Mouse (Mus musculus): ENCODE results near the gene Atp9a. TPM values are rescaled to one million over a fixed set of nuclear protein-coding genes. Genes with fewer than 3 reads are reported as not detected.

Gene Atp9a
- polyA plus RNA-seq, 1 experiment: not detected

- Histone ChIP-seq H3K27ac (ENCODE audit: insufficient read depth, low read depth, low read length) (no peak overlapping the region), H3K4me3 (ENCODE audit: insufficient read depth, low read depth, low read length) (no peak overlapping the region), H3K4me1 (ENCODE audit: control insufficient read depth, insufficient read depth, low read length) (peaks cover 27% of the 10 kb centered on the region)
- TF ChIP-seq CTCF (IDR thresholded peaks at IDR 0.05; ENCODE audit: insufficient read depth, low read depth, low read length) (no peak), POLR2A (IDR thresholded peaks at IDR 0.05; ENCODE audit: insufficient read depth, low read depth, low read length) (no peak)
- 56% methylated on average over 6 of the region's 6 CpGs for WGBS
Observed at GRCm38 (mm10) chr2:168726007-168726406, 16.2 kb downstream of the Atp9a start.

DNA sequence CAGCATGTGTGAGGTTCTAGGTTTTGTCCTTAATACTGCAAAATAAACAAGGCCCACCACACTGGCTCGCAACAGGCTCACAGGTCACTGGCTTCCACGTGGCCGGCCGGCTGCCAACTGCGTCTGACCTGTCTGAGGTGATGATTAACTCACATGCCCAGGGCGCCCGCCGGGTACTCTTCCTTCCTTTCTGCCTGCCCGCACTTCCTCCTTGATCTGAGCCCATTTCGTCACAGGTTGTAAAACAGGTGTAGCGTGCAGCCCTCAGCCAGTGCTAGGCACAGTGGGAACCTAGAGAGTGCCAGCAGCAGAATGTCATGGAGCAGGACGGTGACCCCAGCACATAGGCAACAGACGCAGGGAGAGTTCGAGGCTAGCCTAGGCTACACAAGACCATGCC is 20.9 kb downstream of the Atp9a start:
- TF ChIP-seq POLR2A (IDR thresholded peaks at IDR 0.05; ENCODE audit: insufficient read depth, low read depth, low read length) (no peak), CTCF (IDR thresholded peaks at IDR 0.05; ENCODE audit: insufficient read depth, low read depth, low read length) (no peak)
- no peak overlapping the region for H3K27ac ChIP-seq (ENCODE audit: insufficient read depth, low read depth, low read length)
- H3K4me3 ChIP-seq (ENCODE audit: insufficient read depth, low read depth, low read length): no peak overlapping the region
- 94% methylated on average over 14 of the region's 14 CpGs for WGBS
- peaks cover 16% of the 10 kb centered on the region for H3K4me1 ChIP-seq (ENCODE audit: control insufficient read depth, insufficient read depth, low read length)

- Histone ChIP-seq H3K27ac (ENCODE audit: insufficient read depth, low read depth, low read length) (no peak overlapping the region), H3K4me1 (ENCODE audit: control insufficient read depth, insufficient read depth, low read length) (peaks cover 10% of the 10 kb centered on the region), H3K4me3 (ENCODE audit: insufficient read depth, low read depth, low read length) (no peak overlapping the region)
- TF ChIP-seq CTCF (IDR thresholded peaks at IDR 0.05; ENCODE audit: insufficient read depth, low read depth, low read length): no peak
- TF ChIP-seq POLR2A (IDR thresholded peaks at IDR 0.05; ENCODE audit: insufficient read depth, low read depth, low read length): no peak
- 85% methylated on average over 4 of the region's 4 CpGs for WGBS
Observed at GRCm38 (mm10) chr2:168719742-168720141, 22.5 kb downstream of the Atp9a start.

DNA sequence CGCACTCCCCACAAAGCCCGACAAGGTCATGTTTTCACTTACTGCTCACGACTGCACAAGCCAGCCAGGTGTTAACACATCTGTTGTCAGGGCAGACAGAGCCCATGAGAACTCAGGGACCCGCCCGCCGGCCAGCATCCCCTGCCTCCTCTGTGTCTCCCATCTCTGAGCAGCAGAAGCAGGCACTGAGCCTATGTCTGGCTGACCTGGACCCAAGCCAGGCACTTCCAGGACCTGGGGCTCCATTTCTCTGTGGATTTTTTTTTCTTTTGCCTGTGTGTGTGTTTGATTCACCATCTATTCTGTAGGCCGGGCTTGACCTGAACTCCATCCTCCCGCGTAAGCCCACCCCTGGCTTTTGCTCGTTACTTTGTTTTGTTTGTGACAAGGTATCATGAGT is 23.5 kb downstream of the Atp9a start:
- TF ChIP-seq CTCF (IDR thresholded peaks at IDR 0.05; ENCODE audit: insufficient read depth, low read depth, low read length) (no peak), POLR2A (IDR thresholded peaks at IDR 0.05; ENCODE audit: insufficient read depth, low read depth, low read length) (no peak)
- no peak overlapping the region for H3K27ac ChIP-seq (ENCODE audit: insufficient read depth, low read depth, low read length)
- no peak overlapping the region for H3K4me3 ChIP-seq (ENCODE audit: insufficient read depth, low read depth, low read length)
- WGBS: 77% methylated on average over 10 of the region's 10 CpGs
- H3K4me1 ChIP-seq (ENCODE audit: control insufficient read depth, insufficient read depth, low read length): peaks cover 13% of the 10 kb centered on the region

DNA sequence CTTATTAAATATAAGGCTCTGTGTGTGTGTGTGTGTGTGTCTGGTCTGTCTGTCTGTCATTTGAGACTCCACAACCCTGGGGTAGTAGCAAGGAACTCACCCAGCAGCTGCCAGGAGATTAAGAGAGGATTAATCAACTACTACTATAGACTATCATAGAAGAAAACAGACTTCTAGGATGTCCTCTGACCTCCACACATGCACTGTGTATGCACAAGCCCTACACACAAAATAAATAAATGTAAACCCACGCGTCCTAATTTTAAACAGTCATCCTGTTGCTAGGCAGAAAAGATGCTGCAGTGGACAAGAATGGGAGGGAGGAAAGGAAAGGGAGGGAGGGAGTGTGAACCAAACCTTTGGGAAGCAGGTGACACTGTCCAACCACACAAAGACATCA is 23.9 kb downstream of the Atp9a start:
- Histone ChIP-seq H3K4me3 (ENCODE audit: insufficient read depth, low read depth, low read length) (no peak overlapping the region), H3K4me1 (ENCODE audit: control insufficient read depth, insufficient read depth, low read length) (peaks cover 13% of the 10 kb centered on the region), H3K27ac (ENCODE audit: insufficient read depth, low read depth, low read length) (no peak overlapping the region)
- WGBS: 69% methylated on average over 2 of the region's 2 CpGs
- TF ChIP-seq CTCF (IDR thresholded peaks at IDR 0.05; ENCODE audit: insufficient read depth, low read depth, low read length) (no peak), POLR2A (IDR thresholded peaks at IDR 0.05; ENCODE audit: insufficient read depth, low read depth, low read length) (no peak)

- H3K4me3 ChIP-seq (ENCODE audit: insufficient read depth, low read depth, low read length): peak overlapping the region; percentile 12; the same call in 1 of the 2 replicates
- 51% methylated on average over 20 of the region's 20 CpGs for WGBS
- no peak for TF ChIP-seq CTCF (IDR thresholded peaks at IDR 0.05; ENCODE audit: insufficient read depth, low read depth, low read length)
- TF ChIP-seq POLR2A (IDR thresholded peaks at IDR 0.05; ENCODE audit: insufficient read depth, low read depth, low read length): no peak
- H3K4me1 ChIP-seq (ENCODE audit: control insufficient read depth, insufficient read depth, low read length): peaks cover 19% of the 10 kb centered on the region
- H3K27ac ChIP-seq (ENCODE audit: insufficient read depth, low read depth, low read length): no peak overlapping the region
Observed at GRCm38 (mm10) chr2:168712199-168713176, 29.7 kb downstream of the Atp9a start.

- no peak overlapping the region for H3K27ac ChIP-seq (ENCODE audit: insufficient read depth, low read depth, low read length)
- TF ChIP-seq CTCF (IDR thresholded peaks at IDR 0.05; ENCODE audit: insufficient read depth, low read depth, low read length) (no peak), POLR2A (IDR thresholded peaks at IDR 0.05; ENCODE audit: insufficient read depth, low read depth, low read length) (no peak)
- 74% methylated on average over 3 of the region's 3 CpGs for WGBS
- H3K4me3 ChIP-seq (ENCODE audit: insufficient read depth, low read depth, low read length): no peak overlapping the region
- peaks cover 16% of the 10 kb centered on the region for H3K4me1 ChIP-seq (ENCODE audit: control insufficient read depth, insufficient read depth, low read length)
Observed at GRCm38 (mm10) chr2:168710979-168711378, 31.2 kb downstream of the Atp9a start.

- TF ChIP-seq POLR2A (IDR thresholded peaks at IDR 0.05; ENCODE audit: insufficient read depth, low read depth, low read length) (no peak), CTCF (IDR thresholded peaks at IDR 0.05; ENCODE audit: insufficient read depth, low read depth, low read length) (no peak)
- 77% methylated on average over 9 of the region's 9 CpGs for WGBS
Observed at GRCm38 (mm10) chr2:168707766-168708165, 34.4 kb downstream of the Atp9a start.

DNA sequence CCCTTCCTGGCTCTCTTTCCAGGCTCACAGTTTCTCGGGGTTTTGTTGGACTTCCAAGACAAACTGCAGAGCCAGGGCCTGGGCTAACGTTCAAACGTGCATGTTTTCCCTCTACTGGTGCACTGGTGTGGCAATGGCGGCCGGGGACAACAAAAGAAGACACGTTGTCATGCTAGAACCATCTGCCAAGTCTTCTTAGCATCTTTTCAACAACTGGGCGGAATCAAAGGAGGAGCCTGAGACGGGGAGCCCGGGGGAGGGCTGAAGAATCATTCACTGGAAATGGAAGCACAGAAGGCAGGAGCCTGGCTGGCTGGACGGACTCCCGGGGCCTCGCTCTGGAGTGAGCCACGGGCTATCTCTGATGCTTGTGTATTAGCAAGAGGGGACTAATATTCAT is 39.9 kb downstream of the Atp9a start:
- H3K4me3 ChIP-seq (ENCODE audit: insufficient read depth, low read depth, low read length): no peak overlapping the region
- no peak for TF ChIP-seq POLR2A (IDR thresholded peaks at IDR 0.05; ENCODE audit: insufficient read depth, low read depth, low read length)
- TF ChIP-seq CTCF (IDR thresholded peaks at IDR 0.05; ENCODE audit: insufficient read depth, low read depth, low read length): no peak
- WGBS: 49% methylated on average over 13 of the region's 13 CpGs
- H3K4me1 ChIP-seq (ENCODE audit: control insufficient read depth, insufficient read depth, low read length): no peaks in the 10 kb centered on the region
- no peak overlapping the region for H3K27ac ChIP-seq (ENCODE audit: insufficient read depth, low read depth, low read length)

More at GRCm38 (mm10) chr2:168707766-168708165, 34.4 kb downstream of the Atp9a start:
- Histone ChIP-seq H3K4me1 (ENCODE audit: control insufficient read depth, insufficient read depth, low read length) (peaks cover 9% of the 10 kb centered on the region), H3K27ac (ENCODE audit: insufficient read depth, low read depth, low read length) (no peak overlapping the region), H3K4me3 (ENCODE audit: insufficient read depth, low read depth, low read length) (no peak overlapping the region)
